Mouse (Mus musculus): ENCODE results near the gene Wdr35.

- TF ChIP-seq CTCF (IDR thresholded peaks at IDR 0.05; ENCODE audit: control insufficient read depth, insufficient read depth, low read length), result no peak
- no peak for TF ChIP-seq POLR2A (IDR thresholded peaks at IDR 0.05; ENCODE audit: borderline replicate concordance, control insufficient read depth, low read depth, low read length)
These were observed 44.9 kb upstream of the Wdr35 start for GRCm38 (mm10) chr12:8928766-8929165.
